Mouse (Mus musculus) ES-E14 (cell line): ENCODE data around the gene Cbarp.

ENCODE experiments used
- CHD2 ChIP-seq: IDR thresholded peaks from 2 replicates; pipeline ENCODE4 v1.6.1; 2014; ENCODE audit warnings: mild to moderate bottlenecking, low read depth, low read length, inconsistent platforms
- HCFC1 ChIP-seq: IDR thresholded peaks from 2 replicates; pipeline ENCODE4 v1.6.1; 2012; ENCODE audit warnings: low read length, inconsistent platforms, borderline replicate concordance; ENCODE audit not compliant: insufficient read depth
- MAFK ChIP-seq: IDR thresholded peaks from 2 replicates; pipeline ENCODE4 v1.6.1; 2014; ENCODE audit warnings: mild to moderate bottlenecking, low read depth, low read length, inconsistent platforms; ENCODE audit not compliant: insufficient read depth
- ZC3H11A ChIP-seq: IDR thresholded peaks from 2 replicates; pipeline ENCODE4 v1.6.1; 2012; ENCODE audit warnings: low read depth, mild to moderate bottlenecking, inconsistent platforms, low read length, borderline replicate concordance

DNA sequence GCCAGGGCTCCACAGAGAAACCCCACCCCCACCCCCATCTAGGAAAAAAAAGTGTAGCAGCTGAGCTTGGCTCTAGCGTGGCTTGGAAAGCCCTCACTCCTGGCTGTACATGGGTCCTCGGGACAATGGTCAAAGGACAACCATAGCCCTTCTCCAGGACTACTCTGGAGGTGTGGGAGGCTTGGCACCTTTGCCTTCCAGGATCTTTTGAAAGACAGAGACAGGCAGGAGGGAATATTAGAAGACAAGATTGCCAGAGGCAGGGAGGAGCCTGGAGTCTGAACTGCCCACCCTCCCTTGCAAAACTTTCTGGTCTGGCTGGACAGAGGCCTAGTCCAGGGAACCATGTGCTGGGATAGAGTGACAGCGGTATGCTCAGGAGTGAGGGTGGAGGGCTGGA, 46.0 kb downstream of the Cbarp start:
- TF ChIP-seq MAFK (no peak), ZC3H11A (no peak), HCFC1 (no peak), CHD2 (no peak)
